Mouse (Mus musculus) C2C12 (cell line): ENCODE results near the gene Pym1. TPM values are rescaled to one million over a fixed set of nuclear protein-coding genes. Genes with fewer than 3 reads are reported as not detected.

Experiments
- H3K27me3 ChIP-seq: one replicate; pipeline ENCODE4 v1.6.1; 2011; ENCODE audit not compliant: control insufficient read depth, insufficient read depth, insufficient read length
- H3K36me3 ChIP-seq: one replicate; pipeline ENCODE4 v1.6.1; 2011; ENCODE audit not compliant: control insufficient read depth, insufficient read depth
- H3K4me3 ChIP-seq: one replicate; pipeline ENCODE4 v1.5.1; 2011; ENCODE audit warnings: mild to moderate bottlenecking, control low read depth; ENCODE audit not compliant: poor library complexity, insufficient read depth, severe bottlenecking
- H3K79me2 ChIP-seq: one replicate; pipeline ENCODE4 v1.6.1; 2011; ENCODE audit not compliant: control insufficient read depth, insufficient read depth
- H3K79me3 ChIP-seq: one replicate; pipeline ENCODE4 v1.6.1; 2011; ENCODE audit warnings: low read depth, control low read depth
- H3ac ChIP-seq: one replicate; pipeline ENCODE3; 2011; ENCODE audit warnings: low read depth; ENCODE audit not compliant: control insufficient read depth, insufficient read length
- CEBPB ChIP-seq: IDR thresholded peaks from one replicate; pipeline ENCODE4 v1.6.1; 2011; ENCODE audit warnings: low read depth, mild to moderate bottlenecking, control low read depth, moderate library complexity
- CTCF ChIP-seq: IDR thresholded peaks from one replicate; pipeline ENCODE4 v1.5.1; 2011; ENCODE audit not compliant: control insufficient read depth, insufficient read depth, insufficient read length
- FOSL1 ChIP-seq: IDR thresholded peaks from one replicate; pipeline ENCODE4 v1.8.0; 2011; ENCODE audit warnings: mild to moderate bottlenecking, low read length; ENCODE audit not compliant: poor library complexity, insufficient read depth, severe bottlenecking
- MAX ChIP-seq: IDR thresholded peaks from one replicate; pipeline ENCODE4 v1.6.1; 2011; ENCODE audit warnings: mild to moderate bottlenecking, control low read depth
- MYOD1 ChIP-seq: IDR thresholded peaks from one replicate; pipeline ENCODE4 v1.6.1; 2011; ENCODE audit warnings: low read depth; ENCODE audit not compliant: control insufficient read depth, insufficient read length
- MYOG ChIP-seq: IDR thresholded peaks from one replicate; pipeline ENCODE4 v1.6.1; 2011; ENCODE audit not compliant: control insufficient read depth, insufficient read length; ENCODE audit errors: extremely low read depth
- USF1 ChIP-seq: IDR thresholded peaks from one replicate; pipeline ENCODE4 v1.6.1; 2011; ENCODE audit warnings: low read depth, mild to moderate bottlenecking, control low read depth, moderate library complexity
- polyA plus RNA-seq: library from polyadenylated mRNA; unstranded; fragments of >200 nt; fragmentation: generic; extraction: Trizol; gene quantifications from one replicate; pipeline ENCODE4 v1.2.1, GENCODE M21; 2012; ENCODE audit warnings: missing spikeins

Gene Pym1
- polyA plus RNA-seq, 1 experiment, result 38.0 TPM

DNA sequence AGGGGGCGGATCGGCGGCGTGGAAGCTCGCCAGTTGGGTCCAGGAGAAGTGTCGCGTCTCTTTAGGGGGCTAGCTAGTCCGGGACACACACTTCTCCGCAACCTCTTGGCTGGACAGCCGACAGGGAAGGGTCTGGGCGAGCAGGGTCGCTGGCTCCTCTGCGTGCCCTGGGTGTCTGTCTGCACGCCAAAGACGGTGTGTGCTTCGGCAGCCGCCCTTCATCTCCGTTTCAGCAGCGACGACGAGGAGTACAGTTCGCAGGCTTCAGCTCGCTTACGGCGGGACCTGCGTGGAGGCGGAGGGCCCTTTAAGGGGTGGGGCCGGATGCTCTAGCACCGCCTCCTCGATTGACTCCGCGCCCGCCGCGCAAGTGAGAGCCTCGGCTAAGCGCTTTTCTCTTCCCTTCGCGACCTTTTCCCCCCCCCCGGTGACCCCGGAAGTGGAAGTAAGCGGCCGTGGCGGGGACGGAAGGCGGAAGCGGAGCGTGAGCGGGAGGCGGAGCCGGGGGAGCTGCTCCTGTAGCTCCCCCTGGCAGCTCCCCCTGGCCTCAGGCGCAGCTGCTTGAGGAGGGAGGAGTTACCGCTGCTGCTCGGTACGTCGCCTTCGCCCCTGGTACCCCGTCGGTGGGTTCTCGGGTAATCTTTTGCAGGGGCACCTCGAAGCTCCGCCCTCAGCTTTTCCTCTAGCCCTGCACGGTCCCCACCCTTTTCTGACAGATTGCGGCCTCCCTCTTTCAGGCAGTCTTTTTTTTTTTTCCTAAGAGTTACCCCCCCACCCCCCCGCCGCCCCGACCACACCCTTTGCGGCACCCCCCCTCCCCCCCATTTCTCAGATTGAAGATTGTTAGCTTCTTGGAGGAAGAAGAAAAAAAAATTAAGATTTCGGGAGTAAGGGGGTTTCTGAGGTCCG lies 57.7 kb downstream of the Pym1 start:
- Histone ChIP-seq H3ac (peak overlapping the region; percentile 89), H3K4me3 (peak overlapping the region; percentile 86), H3K79me2 (peaks cover 68% of the 10 kb centered on the region), H3K79me3 (peaks cover 42% of the 10 kb centered on the region), H3K36me3 (peaks cover 42% of the 10 kb centered on the region), H3K27me3 (no peaks in the 10 kb centered on the region)
- no peak for TF ChIP-seq CEBPB
- peak; percentile 59 for TF ChIP-seq MAX

GRCm38 (mm10) chr10:128806086-128806485 lies 58.4 kb downstream of the Pym1 start:
- H3ac ChIP-seq, result peak overlapping the region; percentile 65
- H3K27me3 ChIP-seq, result no peaks in the 10 kb centered on the region
- TF ChIP-seq CEBPB, result no peak
- no peak for TF ChIP-seq FOSL1
- no peak for TF ChIP-seq MYOG
- TF ChIP-seq CTCF, result no peak
- no peak for TF ChIP-seq USF1
- TF ChIP-seq MAX, result no peak
- no peak for TF ChIP-seq MYOD1
- peaks cover 72% of the 10 kb centered on the region for H3K79me2 ChIP-seq
- peak overlapping the region; percentile 86 for H3K4me3 ChIP-seq
- peaks cover 44% of the 10 kb centered on the region for H3K79me3 ChIP-seq
- H3K36me3 ChIP-seq, result peaks cover 37% of the 10 kb centered on the region

GRCm38 (mm10) chr10:128807018-128807417 lies 59.3 kb downstream of the Pym1 start:
- no peaks in the 10 kb centered on the region for H3K27me3 ChIP-seq
- TF ChIP-seq CTCF, result no peak
- TF ChIP-seq CEBPB, result no peak
- H3K36me3 ChIP-seq, result peaks cover 30% of the 10 kb centered on the region
- peaks cover 66% of the 10 kb centered on the region for H3K79me2 ChIP-seq
- peak overlapping the region; percentile 27 for H3ac ChIP-seq
- peak overlapping the region; percentile 86 for H3K4me3 ChIP-seq
- peaks cover 44% of the 10 kb centered on the region for H3K79me3 ChIP-seq

Other genes starting within 250 kb of the Pym1 start
- 16.7 TPM for gene Myl6b, start 249.2 kb upstream of the Pym1 start, polyA plus RNA-seq
- 120 TPM for gene Esyt1, start 222.0 kb upstream of the Pym1 start, polyA plus RNA-seq
- gene Zc3h10, start 200.1 kb upstream of the Pym1 start, polyA plus RNA-seq, result 13.0 TPM
- gene Rpl41, start 198.6 kb upstream of the Pym1 start, polyA plus RNA-seq, result 13,760 TPM
- 232 TPM for gene Pa2g4, start 181.9 kb upstream of the Pym1 start, polyA plus RNA-seq
- gene Erbb3, start 158.2 kb upstream of the Pym1 start, polyA plus RNA-seq, result 0.28 TPM
- gene Rps26, start 121.1 kb upstream of the Pym1 start, polyA plus RNA-seq, result 2,179 TPM
- gene Ikzf4, start 101.9 kb upstream of the Pym1 start, polyA plus RNA-seq, result 0.05 TPM
- 9.6 TPM for gene Suox, start 73.8 kb upstream of the Pym1 start, polyA plus RNA-seq
- 27.0 TPM for gene Rab5b, start 51.6 kb upstream of the Pym1 start, polyA plus RNA-seq
- gene Pmel, start 43.7 kb upstream of the Pym1 start, polyA plus RNA-seq, result 0.16 TPM
- gene Cdk2, start 42.9 kb upstream of the Pym1 start, polyA plus RNA-seq, result 34.7 TPM
- 7.3 TPM for gene Dgka, start 3.0 kb upstream of the Pym1 start, polyA plus RNA-seq
- 1.7 TPM for gene Mmp19, start 43.0 kb downstream of the Pym1 start, polyA plus RNA-seq
- 31.2 TPM for gene Dnajc14, start 56.2 kb downstream of the Pym1 start, polyA plus RNA-seq
- gene Tmem198b, start 56.5 kb downstream of the Pym1 start, polyA plus RNA-seq, result 15.1 TPM
- gene Sarnp, start 69.4 kb downstream of the Pym1 start, polyA plus RNA-seq, result 56.6 TPM
- gene Ormdl2, start 73.8 kb downstream of the Pym1 start, polyA plus RNA-seq, result 41.1 TPM
- gene Gdf11, start 143.8 kb downstream of the Pym1 start, polyA plus RNA-seq, result 17.0 TPM
- gene Cd63, start 153.1 kb downstream of the Pym1 start, polyA plus RNA-seq, result 2,043 TPM
- 12.6 TPM for gene Rdh5, start 175.0 kb downstream of the Pym1 start, polyA plus RNA-seq
- 204 TPM for gene Bloc1s1, start 176.1 kb downstream of the Pym1 start, polyA plus RNA-seq
- 100 TPM for gene Itga7, start 185.9 kb downstream of the Pym1 start, polyA plus RNA-seq
- not detected for gene Mettl7b, start 213.1 kb downstream of the Pym1 start, polyA plus RNA-seq
- gene Olfr9, start 241.5 kb downstream of the Pym1 start, polyA plus RNA-seq, result not detected